Mouse (Mus musculus): ENCODE measurements at regions not wholly inside any gene's neighbourhood (a gene's known extent, or its start where the extent isn't known, plus 50 kb on each side); places are given as distances from the start of the nearest gene placed in this dataset.

DNA sequence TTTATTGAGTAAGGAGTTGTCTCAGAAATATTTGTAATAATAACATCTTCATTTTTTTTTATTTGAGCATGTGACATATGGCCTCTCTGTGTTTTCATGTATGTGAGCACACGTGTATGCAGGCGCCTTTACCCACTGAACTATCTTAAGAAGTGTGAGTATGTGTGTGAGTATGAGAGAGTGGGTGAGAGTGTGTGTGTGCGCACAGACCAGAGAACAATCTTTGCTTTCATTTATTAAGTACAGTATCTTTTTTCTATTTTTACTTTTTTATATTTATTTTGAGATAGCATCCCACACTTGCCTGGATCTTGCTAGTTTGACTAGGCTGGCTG, 140.5 kb upstream of the Rgmb start:
- Histone ChIP-seq H3K4me2 (replicated peaks) (no peak overlapping the region), H3K27ac (replicated peaks) (no peak overlapping the region), H3K4me1 (no peaks in the 10 kb centered on the region), H3K9me3 (no peaks in the 10 kb centered on the region), H3K9ac (replicated peaks) (no peak overlapping the region), H3K27me3 (no peaks in the 10 kb centered on the region), H3K4me3 (no peak overlapping the region), H3K36me3 (no peaks in the 10 kb centered on the region)
- no peak for ATAC-seq (ENCODE audit: low FRiP score, low read depth)
- 92% methylated on average over 3 of the region's 3 CpGs for WGBS

DNA sequence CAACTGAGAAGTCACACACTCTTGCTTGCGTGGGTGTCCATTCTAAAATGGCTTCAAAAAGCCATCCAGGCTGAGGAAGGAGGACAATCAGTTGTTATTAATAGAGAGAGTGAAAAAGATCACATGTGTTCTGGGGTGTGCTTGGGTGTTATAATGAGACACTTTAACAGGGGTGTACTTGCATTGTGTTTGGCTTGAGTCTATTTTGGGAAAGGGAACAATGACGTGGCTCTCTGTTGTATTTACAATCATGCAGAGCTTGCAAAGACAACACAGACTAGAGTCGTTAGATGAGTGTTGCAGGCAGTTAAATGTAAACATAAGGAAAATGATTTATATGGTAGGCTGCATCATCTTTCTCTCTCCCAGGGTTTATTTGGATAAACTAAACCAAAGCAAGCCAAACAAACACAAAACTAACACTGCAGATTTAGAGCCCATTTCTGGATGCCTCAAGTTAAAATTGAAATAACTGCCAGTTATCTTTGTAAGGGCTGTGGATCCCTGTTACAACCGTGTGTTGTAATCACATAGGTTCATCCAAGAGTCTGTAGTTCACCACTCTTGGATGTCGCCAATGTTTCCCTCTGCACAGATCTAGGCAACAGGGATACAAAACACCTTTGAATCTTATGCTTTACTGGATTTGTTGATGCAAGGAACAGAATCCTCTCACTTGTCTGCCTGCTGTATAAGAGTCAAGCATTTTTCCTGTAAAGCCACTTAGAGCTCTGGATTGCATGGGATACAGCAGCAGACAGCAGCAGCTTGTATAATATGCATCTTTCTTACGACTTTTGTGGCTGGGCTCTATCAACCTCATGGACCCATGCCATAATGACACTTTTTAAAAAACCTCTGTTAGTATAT, 139.9 kb upstream of the Rgmb start:
- ATAC-seq (ENCODE audit: low FRiP score, low read depth) = no peak

GRCm38 (mm10) chr17:15968331-15968730, 137.5 kb upstream of the Rgmb start:
- Histone ChIP-seq H3K27ac (replicated peaks) (no peak overlapping the region), H3K4me3 (no peak overlapping the region), H3K9me3 (no peaks in the 10 kb centered on the region), H3K27me3 (no peaks in the 10 kb centered on the region), H3K4me1 (no peaks in the 10 kb centered on the region), H3K4me2 (replicated peaks) (no peak overlapping the region), H3K36me3 (no peaks in the 10 kb centered on the region), H3K9ac (replicated peaks) (no peak overlapping the region)
- ATAC-seq (ENCODE audit: low FRiP score, low read depth) = no peak
- WGBS = 90% methylated on average over 5 of the region's 5 CpGs

More for the DNA sequence above, 139.9 kb upstream of the Rgmb start:
- no peak overlapping the region for H3K4me3 ChIP-seq
- WGBS = 77% methylated on average over 6 of the region's 6 CpGs
- no peak overlapping the region for H3K27ac ChIP-seq (replicated peaks)
- H3K27me3 ChIP-seq = no peaks in the 10 kb centered on the region
- H3K4me1 ChIP-seq = no peaks in the 10 kb centered on the region
- no peaks in the 10 kb centered on the region for H3K9me3 ChIP-seq
- no peak overlapping the region for H3K4me2 ChIP-seq (replicated peaks)
- no peak overlapping the region for H3K9ac ChIP-seq (replicated peaks)
- H3K36me3 ChIP-seq = no peaks in the 10 kb centered on the region

GRCm38 (mm10) chr17:15955656-15956055, 124.8 kb upstream of the Rgmb start:
- H3K9me3 ChIP-seq = no peaks in the 10 kb centered on the region
- 85% methylated on average over 2 of the region's 2 CpGs for WGBS
- no peak for ATAC-seq (ENCODE audit: low FRiP score, low read depth)

GRCm38 (mm10) chr17:15951641-15952040, 120.8 kb upstream of the Rgmb start:
- peak; percentile 66 for ATAC-seq (ENCODE audit: low FRiP score, low read depth)
- peak overlapping the region; percentile 15; the same call in 1 of the 2 replicates for H3K27ac ChIP-seq (replicated peaks)
- H3K27me3 ChIP-seq = no peaks in the 10 kb centered on the region
- H3K4me2 ChIP-seq (replicated peaks) = no peak overlapping the region
- H3K36me3 ChIP-seq = no peaks in the 10 kb centered on the region
- H3K9ac ChIP-seq (replicated peaks) = no peak overlapping the region
- no peaks in the 10 kb centered on the region for H3K4me1 ChIP-seq
- H3K9me3 ChIP-seq = no peaks in the 10 kb centered on the region
- no peak overlapping the region for H3K4me3 ChIP-seq
- 49% methylated on average over 3 of the region's 3 CpGs for WGBS

More at GRCm38 (mm10) chr17:15955656-15956055, 124.8 kb upstream of the Rgmb start:
- H3K36me3 ChIP-seq = no peaks in the 10 kb centered on the region
- no peaks in the 10 kb centered on the region for H3K4me1 ChIP-seq
- no peaks in the 10 kb centered on the region for H3K27me3 ChIP-seq
- H3K9ac ChIP-seq (replicated peaks) = no peak overlapping the region
- H3K27ac ChIP-seq (replicated peaks) = no peak overlapping the region
- H3K4me2 ChIP-seq (replicated peaks) = no peak overlapping the region
- no peak overlapping the region for H3K4me3 ChIP-seq

- no peaks in the 10 kb centered on the region for H3K4me1 ChIP-seq
- H3K27ac ChIP-seq (replicated peaks) = no peak overlapping the region
- no peak for ATAC-seq (ENCODE audit: low FRiP score, low read depth)
- no peaks in the 10 kb centered on the region for H3K27me3 ChIP-seq
- no peaks in the 10 kb centered on the region for H3K36me3 ChIP-seq
- H3K4me2 ChIP-seq (replicated peaks) = no peak overlapping the region
- no peak overlapping the region for H3K9ac ChIP-seq (replicated peaks)
- H3K9me3 ChIP-seq = no peaks in the 10 kb centered on the region
- no peak overlapping the region for H3K4me3 ChIP-seq
- 79% methylated on average over 6 of the region's 6 CpGs for WGBS
Observed at GRCm38 (mm10) chr17:15949753-15950152, 118.9 kb upstream of the Rgmb start.

DNA sequence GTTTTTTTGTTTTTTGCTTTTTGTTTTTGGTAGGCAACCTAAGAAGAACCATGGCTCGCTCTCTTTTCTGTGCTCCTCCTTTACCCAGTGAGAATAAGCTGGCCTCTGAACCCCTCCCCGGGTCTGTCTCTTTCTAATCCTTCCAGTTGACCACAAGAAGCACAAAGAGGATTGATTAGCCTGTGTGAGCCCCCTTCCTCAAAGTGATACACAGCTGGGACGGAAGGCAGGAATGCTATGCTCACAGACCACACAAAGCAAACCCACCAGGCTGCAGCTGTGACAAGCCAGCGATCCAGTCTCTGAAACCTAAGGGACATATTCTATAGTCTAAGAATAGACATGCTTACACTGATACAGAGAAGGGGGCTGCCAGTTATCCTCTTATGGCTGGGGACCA, 111.5 kb upstream of the Rgmb start:
- Histone ChIP-seq H3K27me3 (no peaks in the 10 kb centered on the region), H3K9ac (replicated peaks) (no peak overlapping the region), H3K27ac (replicated peaks) (peak overlapping the region; percentile 58), H3K9me3 (no peaks in the 10 kb centered on the region), H3K36me3 (no peaks in the 10 kb centered on the region), H3K4me3 (no peak overlapping the region), H3K4me2 (replicated peaks) (no peak overlapping the region), H3K4me1 (0 out of 2 replicates have a peak, but pooled peaks cover 3% of the 10 kb centered on the region)
- 14% methylated on average over 4 of the region's 4 CpGs for WGBS
- peak; percentile 47 for ATAC-seq (ENCODE audit: low FRiP score, low read depth)

- Histone ChIP-seq H3K4me2 (replicated peaks) (no peak overlapping the region), H3K9me3 (no peaks in the 10 kb centered on the region), H3K4me3 (no peak overlapping the region), H3K27me3 (no peaks in the 10 kb centered on the region), H3K4me1 (no peaks in the 10 kb centered on the region), H3K27ac (replicated peaks) (no peak overlapping the region), H3K36me3 (no peaks in the 10 kb centered on the region), H3K9ac (replicated peaks) (no peak overlapping the region)
- 51% methylated on average over 4 of the region's 4 CpGs for WGBS
- ATAC-seq (ENCODE audit: low FRiP score, low read depth) = peak; percentile 69
Observed at GRCm38 (mm10) chr17:15918609-15919008, 87.8 kb upstream of the Rgmb start.

- Histone ChIP-seq H3K4me1 (no peaks in the 10 kb centered on the region), H3K36me3 (no peaks in the 10 kb centered on the region), H3K4me2 (replicated peaks) (no peak overlapping the region), H3K27me3 (no peaks in the 10 kb centered on the region), H3K27ac (replicated peaks) (no peak overlapping the region), H3K9ac (replicated peaks) (no peak overlapping the region), H3K4me3 (no peak overlapping the region), H3K9me3 (no peaks in the 10 kb centered on the region)
- ATAC-seq (ENCODE audit: low FRiP score, low read depth) = peak; percentile 77
- WGBS = 72% methylated on average over 7 of the region's 7 CpGs
Observed at GRCm38 (mm10) chr17:15898689-15899419, 68.0 kb upstream of the Rgmb start.

DNA sequence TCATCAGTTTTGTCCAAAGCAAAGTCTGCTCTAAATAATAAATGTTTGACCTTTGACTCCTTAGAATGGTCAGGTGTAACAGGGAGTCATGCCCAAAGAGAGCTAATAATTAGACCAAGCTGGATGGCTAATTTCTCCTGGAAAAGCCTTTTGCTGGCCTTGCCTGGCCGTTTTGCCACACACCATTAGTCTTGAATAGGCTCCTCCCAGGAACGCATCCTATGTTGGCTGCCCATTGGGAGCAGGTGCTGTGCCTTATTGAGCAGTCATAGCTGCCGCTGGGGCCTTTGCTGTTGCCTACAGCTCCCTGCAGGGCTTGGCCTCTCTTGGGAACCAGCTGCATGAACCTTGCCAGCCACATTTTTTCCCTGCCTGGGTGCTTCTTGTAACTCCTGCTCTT, 65.1 kb upstream of the Rgmb start:
- Histone ChIP-seq H3K9ac (replicated peaks) (no peak overlapping the region), H3K4me1 (no peaks in the 10 kb centered on the region), H3K4me2 (replicated peaks) (no peak overlapping the region), H3K27ac (replicated peaks) (no peak overlapping the region), H3K36me3 (no peaks in the 10 kb centered on the region), H3K27me3 (no peaks in the 10 kb centered on the region), H3K4me3 (no peak overlapping the region), H3K9me3 (no peaks in the 10 kb centered on the region)
- 10% methylated on average over 3 of the region's 3 CpGs for WGBS
- ATAC-seq (ENCODE audit: low FRiP score, low read depth) = peak; percentile 39; the same call in 1 of the 2 replicates

DNA sequence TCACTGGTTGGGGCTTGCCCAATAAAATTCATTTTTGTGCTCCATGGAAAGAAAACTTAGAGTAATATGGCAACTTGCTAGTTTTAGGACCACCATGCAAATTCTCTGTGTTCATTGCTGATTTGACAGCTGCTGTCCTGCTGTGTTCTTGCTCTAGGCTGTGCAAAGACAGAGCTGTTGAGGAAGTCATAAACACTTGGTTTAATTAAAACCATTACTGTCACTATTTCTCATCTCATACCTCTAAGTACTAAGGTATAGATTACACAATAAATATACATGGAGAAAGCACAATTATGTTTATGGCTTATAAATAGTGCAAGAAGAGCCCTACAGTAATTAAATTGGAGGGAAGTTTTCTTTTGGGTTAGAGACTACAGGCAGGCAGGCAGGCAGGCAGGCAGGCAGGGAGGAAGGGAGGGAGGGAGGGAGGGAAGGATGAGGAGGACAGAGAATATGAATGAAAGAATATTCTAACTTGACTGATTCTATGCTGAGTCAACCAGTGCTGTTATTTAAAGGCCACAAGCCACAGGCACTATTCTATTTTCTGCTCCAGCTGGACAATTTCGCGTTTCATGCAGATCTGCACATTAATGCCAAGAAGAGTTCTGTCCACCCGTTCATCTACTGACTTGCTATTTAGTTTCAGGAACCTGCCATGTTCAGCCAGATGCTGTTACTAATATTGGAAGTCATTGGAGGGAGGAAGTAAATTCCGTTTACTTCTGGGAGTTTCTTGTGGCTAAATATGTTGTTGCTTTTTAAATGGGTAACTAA, 61.2 kb upstream of the Rgmb start:
- no peak overlapping the region for H3K9ac ChIP-seq (replicated peaks)
- no peak for ATAC-seq (ENCODE audit: low FRiP score, low read depth)

More for the DNA sequence above, 61.2 kb upstream of the Rgmb start:
- Histone ChIP-seq H3K4me2 (replicated peaks) (no peak overlapping the region), H3K4me3 (no peak overlapping the region), H3K4me1 (no peaks in the 10 kb centered on the region), H3K9me3 (peaks cover 2% of the 10 kb centered on the region; the same call in 1 of the 2 replicates), H3K27me3 (no peaks in the 10 kb centered on the region), H3K27ac (replicated peaks) (no peak overlapping the region), H3K36me3 (no peaks in the 10 kb centered on the region)
- WGBS = 79% methylated on average over 4 of the region's 4 CpGs
